Mouse (Mus musculus) megakaryocyte, embryonic 14.5 days (primary cell): ENCODE data around the gene Fut4. TPM values are rescaled to one million over a fixed set of nuclear protein-coding genes. Genes with fewer than 3 reads are reported as not detected.

Experiments used
- H3K27me3 ChIP-seq: replicated peaks from 2 replicates; pipeline ENCODE3; 2012; ENCODE audit warnings: inconsistent platforms
- H3K36me3 ChIP-seq: replicated peaks from 2 replicates; pipeline ENCODE3; 2012; ENCODE audit warnings: low read length, inconsistent platforms, mixed read lengths
- H3K4me1 ChIP-seq: 2 replicates; pipeline ENCODE4 v1.6.1; 2012; ENCODE audit warnings: inconsistent platforms
- H3K4me3 ChIP-seq: replicated peaks from 2 replicates; pipeline ENCODE3; 2012; ENCODE audit warnings: moderate library complexity, mild to moderate bottlenecking, inconsistent platforms
- H3K9me3 ChIP-seq: 2 replicates; pipeline ENCODE4 v1.6.1; 2012; ENCODE audit warnings: inconsistent platforms
- FLI1 ChIP-seq: IDR thresholded peaks from 2 replicates; pipeline ENCODE4 v1.6.1; 2012; ENCODE audit warnings: low read length, inconsistent platforms, mixed read lengths
- GATA1 ChIP-seq: IDR thresholded peaks from 3 replicates; pipeline ENCODE4 v1.6.1; 2012; ENCODE audit warnings: mixed read lengths, low read length, inconsistent platforms, borderline replicate concordance
- polyA plus RNA-seq: library from polyadenylated mRNA; stranded (reverse); fragments of >175 nt; gene quantifications from 2 replicates; pipeline ENCODE4 v1.2.3, GENCODE M21; 2012; ENCODE audit warnings: low replicate concordance; ENCODE audit not compliant: insufficient read depth

The Fut4 gene
- polyA plus RNA-seq = 0.02 TPM in 1 of 2 replicates, not detected in the other

DNA sequence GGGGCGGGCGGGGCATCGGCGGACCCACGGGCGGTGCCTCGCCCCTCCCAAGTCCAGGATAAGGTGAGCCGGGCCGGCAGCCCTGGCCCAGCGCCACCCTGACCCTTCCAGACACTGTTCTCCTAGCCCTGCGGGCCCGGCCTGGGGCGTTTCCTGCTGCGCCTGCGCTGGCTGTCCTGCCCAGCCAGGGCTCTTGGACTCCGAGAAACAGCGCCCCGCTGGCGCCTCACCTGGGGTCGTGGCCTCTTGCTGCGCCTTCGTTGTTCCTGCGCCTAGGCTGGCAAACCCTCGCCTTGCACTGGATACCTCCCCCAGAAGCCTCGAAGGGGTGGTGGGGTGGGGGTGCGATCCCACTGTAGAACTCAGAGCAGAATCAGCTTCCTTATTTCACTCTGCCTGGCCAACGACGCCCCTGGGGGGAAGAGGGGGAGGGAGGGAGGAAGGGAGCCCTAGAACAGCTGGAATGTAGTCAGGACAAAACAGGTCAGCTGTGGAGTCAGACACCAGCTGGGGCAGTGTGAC, at the start of gene Fut4:
TSS of gene Fut4 (minus strand) at position 393 of the 522 bp plus-strand sequence.
- H3K9me3 ChIP-seq = peaks cover 8% of the 10 kb centered on the region; the same call in 1 of the 2 replicates
- no peaks in the 10 kb centered on the region for H3K36me3 ChIP-seq
- peaks cover 63% of the 10 kb centered on the region for H3K27me3 ChIP-seq
- peaks cover 16% of the 10 kb centered on the region for H3K4me1 ChIP-seq
- peak within 1 kb of the TSS; percentile 89 for H3K4me3 ChIP-seq
- no peak for TF ChIP-seq GATA1
- no peak for TF ChIP-seq FLI1

DNA sequence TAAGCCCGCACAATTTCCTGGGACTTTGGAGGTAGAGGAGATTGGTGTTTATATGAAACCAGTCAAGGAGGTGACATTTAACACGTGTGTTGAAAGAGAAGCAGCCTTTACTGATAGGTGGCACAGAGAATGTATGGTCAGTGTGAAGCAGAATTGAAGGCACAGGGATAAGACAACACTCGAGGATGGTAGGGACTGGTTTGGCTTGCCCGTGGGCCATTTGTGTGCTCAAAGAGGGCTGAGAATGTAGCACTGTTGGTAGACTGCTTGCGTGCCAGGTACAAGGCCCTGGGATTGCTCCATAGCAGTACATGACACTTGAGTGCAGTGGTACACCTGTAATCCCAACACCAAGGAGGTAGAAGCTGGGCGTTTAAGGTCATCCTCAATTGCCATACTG, 35.2 kb upstream of the Fut4 start:
- H3K9me3 ChIP-seq = no peaks in the 10 kb centered on the region
- H3K4me1 ChIP-seq = peaks cover 32% of the 10 kb centered on the region
- peaks cover 64% of the 10 kb centered on the region for H3K36me3 ChIP-seq
- no peaks in the 10 kb centered on the region for H3K27me3 ChIP-seq
- TF ChIP-seq GATA1 (no peak), FLI1 (no peak)
- no peak overlapping the region for H3K4me3 ChIP-seq

DNA sequence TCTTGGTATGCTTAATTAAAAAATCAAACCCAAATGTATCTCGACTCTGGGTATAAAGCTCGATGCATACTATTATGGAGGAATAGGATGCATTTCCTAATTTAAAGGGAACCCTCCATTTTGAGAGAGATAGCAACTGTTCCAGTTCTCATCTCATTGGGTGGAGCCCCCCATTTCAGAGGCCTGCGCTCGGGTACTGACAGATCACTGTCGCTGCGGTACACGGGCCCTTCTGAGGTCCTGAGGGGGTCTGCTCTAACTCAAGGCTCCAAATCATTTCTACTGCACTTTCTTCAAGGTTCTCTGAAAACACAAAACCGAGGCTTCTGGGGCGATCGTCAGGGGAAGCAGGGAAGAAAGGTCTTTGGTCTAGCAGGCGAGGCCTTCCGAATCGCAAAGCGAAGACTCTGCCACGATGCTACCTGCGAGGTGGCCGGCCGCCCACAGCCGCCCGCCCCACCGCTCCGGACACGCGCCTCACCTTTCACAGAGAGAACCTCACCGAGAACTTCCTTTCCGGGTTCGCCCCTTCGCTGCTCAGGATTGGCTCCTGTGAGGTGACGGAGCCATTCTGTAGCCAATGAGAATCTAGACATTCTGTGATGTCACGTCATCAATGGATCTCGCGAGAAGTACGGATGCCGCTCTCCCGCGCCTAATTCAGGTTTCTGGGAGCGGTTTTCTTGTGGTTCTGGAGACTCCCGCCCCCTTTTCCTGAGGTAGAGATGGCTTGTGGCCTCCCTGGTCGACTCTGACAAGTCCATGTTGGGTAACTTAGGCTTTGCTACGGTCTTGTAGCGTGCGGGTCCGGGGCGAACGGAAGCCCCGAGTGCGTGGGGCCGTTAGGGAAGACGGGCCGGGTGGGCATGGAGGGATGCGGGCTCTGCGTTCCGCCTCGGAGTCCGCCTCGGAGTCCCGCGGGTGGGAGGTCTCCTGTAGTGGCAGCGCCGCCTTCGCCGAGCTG, 32.1 kb upstream of the Fut4 start, which contains the start of the genes Mre11a and Ankrd49:
TSS of gene Mre11a (plus strand) at position 616 of the 964 bp plus-strand sequence.
TSS of gene Ankrd49 (minus strand) at position 818 of the 964 bp plus-strand sequence.
- Histone ChIP-seq H3K4me1 (peaks cover 37% of the 10 kb centered on the region), H3K9me3 (no peaks in the 10 kb centered on the region), H3K27me3 (no peaks in the 10 kb centered on the region), H3K4me3 (peak within 1 kb of the TSS; percentile 95), H3K36me3 (peaks cover 66% of the 10 kb centered on the region)
- TF ChIP-seq FLI1 (no peak), GATA1 (no peak)

DNA sequence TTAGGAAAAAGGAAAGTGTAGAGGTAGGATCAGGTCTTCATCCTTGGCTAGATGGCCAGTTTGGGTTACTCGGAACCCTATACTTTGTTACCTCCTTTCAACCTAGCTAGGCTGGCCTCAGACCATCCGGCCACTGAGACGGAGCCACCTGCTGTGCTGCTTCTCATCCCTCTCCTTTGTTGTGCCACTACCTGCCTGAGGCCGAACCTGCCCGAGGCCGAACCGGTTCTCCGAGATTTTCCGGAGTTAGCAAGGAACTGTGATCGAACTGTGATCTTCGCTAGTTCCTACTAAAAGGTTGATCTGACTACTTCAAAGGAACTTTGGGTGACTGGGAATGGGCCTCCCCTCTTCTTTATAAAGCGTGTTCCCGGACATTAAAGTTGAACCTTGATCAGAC, 26.1 kb upstream of the Fut4 start:
- Histone ChIP-seq H3K27me3 (no peaks in the 10 kb centered on the region), H3K4me1 (peaks cover 11% of the 10 kb centered on the region; the same call in 1 of the 2 replicates)
- TF ChIP-seq GATA1 (no peak), FLI1 (no peak)

DNA sequence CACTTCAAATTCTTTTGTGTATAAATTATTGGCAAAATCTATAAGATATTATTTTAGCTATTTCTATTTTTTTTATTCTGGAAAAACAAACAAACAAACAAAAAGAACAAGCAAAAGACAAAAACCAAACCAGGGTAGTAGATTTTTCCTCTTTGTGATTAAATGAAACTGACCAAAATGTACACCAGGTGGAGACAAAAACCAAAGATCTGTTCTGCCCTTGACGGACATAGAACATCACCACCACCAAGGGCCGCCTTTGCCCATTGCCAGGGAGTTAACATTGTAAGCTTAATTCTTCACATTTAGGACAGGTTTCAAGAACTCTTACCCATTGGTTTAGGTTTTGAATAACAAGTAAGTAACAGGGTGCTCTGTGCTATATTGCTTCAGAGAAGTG, 21.6 kb upstream of the Fut4 start:
- no peak for TF ChIP-seq GATA1
- no peak for TF ChIP-seq FLI1
- Histone ChIP-seq H3K27me3 (peaks cover 23% of the 10 kb centered on the region), H3K4me3 (no peak overlapping the region), H3K4me1 (peaks cover 9% of the 10 kb centered on the region), H3K9me3 (no peaks in the 10 kb centered on the region), H3K36me3 (peaks cover 3% of the 10 kb centered on the region)

More for the DNA sequence above, 26.1 kb upstream of the Fut4 start:
- Histone ChIP-seq H3K9me3 (no peaks in the 10 kb centered on the region), H3K36me3 (peaks cover 44% of the 10 kb centered on the region), H3K4me3 (no peak overlapping the region)

DNA sequence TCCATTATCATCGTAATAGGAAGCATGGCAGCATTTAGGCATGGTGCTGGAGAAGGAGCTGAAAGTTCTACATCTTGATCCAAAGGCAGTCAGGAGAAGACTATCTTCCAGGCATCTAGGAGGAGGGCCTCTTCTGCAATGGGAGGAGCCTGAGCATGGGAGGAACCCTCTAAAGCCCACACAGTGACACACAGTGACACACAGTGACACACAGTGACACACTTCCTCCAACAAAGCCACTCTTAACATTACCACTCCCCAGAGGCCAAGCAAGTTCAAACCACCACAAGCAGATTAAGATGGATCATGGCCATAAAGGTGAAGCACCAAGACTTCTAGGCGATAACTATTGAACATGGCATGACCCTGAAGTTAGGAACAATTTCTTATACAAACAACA, 19.9 kb upstream of the Fut4 start:
- peaks cover 9% of the 10 kb centered on the region for H3K4me1 ChIP-seq
- no peaks in the 10 kb centered on the region for H3K9me3 ChIP-seq
- H3K36me3 ChIP-seq = no peaks in the 10 kb centered on the region
- peaks cover 38% of the 10 kb centered on the region for H3K27me3 ChIP-seq
- H3K4me3 ChIP-seq = no peak overlapping the region
- TF ChIP-seq GATA1 = no peak
- TF ChIP-seq FLI1 = no peak

DNA sequence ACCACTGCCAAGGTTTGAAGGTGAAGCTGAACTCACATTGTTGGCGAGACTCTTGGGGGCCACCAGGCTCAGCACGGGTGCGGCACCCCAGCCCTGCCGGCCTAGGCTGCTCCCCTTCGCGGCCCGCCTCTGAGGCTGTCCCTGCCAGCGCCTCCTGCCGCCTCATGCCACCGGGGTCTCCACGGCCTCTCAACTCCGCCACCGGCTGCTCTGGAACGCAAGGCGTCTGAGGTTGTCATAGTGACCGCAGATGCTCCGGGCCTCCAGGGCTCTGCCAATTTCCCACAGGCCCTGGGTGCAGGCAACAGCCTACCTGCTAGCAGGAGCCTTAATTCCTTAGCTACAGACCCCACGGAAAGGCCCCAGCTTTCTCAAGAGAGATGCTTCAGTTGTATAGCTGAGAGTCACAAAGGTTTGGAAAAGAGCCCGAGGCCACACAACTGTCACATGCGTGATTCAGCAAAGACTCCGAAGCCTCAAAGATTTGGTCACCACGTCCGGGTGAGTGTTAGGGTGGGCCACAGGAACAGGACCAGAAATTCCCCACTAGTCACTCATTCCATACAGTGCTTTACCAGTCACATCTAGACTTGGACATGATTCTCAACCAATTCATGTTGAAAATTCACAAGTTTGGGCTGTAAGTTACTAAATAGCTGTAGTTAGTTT, 18.7 kb upstream of the Fut4 start, which contains the start of gene 1700012B09Rik:
TSS of gene 1700012B09Rik (minus strand) at position 228 of the 669 bp plus-strand sequence.
- H3K4me3 ChIP-seq = no peak within 1 kb of the TSS
- H3K4me1 ChIP-seq = peaks cover 9% of the 10 kb centered on the region
- TF ChIP-seq FLI1 (no peak), GATA1 (no peak)
- peaks cover 42% of the 10 kb centered on the region for H3K27me3 ChIP-seq
- no peaks in the 10 kb centered on the region for H3K36me3 ChIP-seq
- H3K9me3 ChIP-seq = no peaks in the 10 kb centered on the region

DNA sequence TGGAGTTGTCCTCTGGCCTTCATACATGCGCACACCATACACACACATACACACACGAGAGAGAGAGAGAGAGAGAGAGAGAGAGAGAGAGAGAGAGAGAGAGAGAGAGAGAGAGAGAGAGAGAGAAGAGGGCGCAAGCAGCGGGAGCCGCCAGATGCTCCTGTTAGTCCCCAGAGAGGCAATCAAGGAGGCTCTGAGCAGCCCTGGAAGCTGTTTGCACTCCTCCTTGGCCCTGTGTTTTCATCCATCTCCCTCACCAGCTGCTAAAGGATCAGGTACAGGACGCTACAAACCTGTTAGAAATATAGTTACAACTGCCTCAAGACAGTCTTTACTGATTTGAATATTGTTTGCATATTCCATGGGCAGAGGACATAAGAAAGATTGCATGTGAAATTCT, 17.6 kb upstream of the Fut4 start:
- Histone ChIP-seq H3K9me3 (no peaks in the 10 kb centered on the region), H3K27me3 (peaks cover 46% of the 10 kb centered on the region), H3K36me3 (no peaks in the 10 kb centered on the region), H3K4me1 (peaks cover 13% of the 10 kb centered on the region), H3K4me3 (no peak overlapping the region)
- TF ChIP-seq FLI1 = no peak
- TF ChIP-seq GATA1 = no peak

DNA sequence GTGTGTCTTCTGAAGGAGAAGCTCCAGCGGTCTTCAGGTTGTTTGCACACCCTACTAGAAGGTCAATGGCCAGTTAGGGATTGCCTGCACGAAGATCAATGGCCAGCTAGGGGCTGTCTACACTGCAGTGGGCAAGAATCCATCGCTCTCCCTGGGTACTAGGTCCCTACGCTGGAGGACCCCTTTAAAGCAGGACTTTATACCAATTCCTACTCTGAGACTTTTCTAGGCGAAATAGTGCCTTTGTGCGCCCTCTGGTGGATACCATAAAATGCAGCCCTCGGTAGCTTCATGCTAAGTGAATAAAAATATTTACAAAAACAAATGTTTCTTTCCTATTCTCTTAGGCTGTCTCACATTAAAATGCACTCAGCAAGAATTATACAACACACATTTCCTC, 12.6 kb upstream of the Fut4 start:
- peak overlapping the region; percentile 64 for H3K4me3 ChIP-seq
- no peaks in the 10 kb centered on the region for H3K36me3 ChIP-seq
- H3K4me1 ChIP-seq = peaks cover 8% of the 10 kb centered on the region
- TF ChIP-seq FLI1 (no peak), GATA1 (no peak)
- no peaks in the 10 kb centered on the region for H3K9me3 ChIP-seq
- H3K27me3 ChIP-seq = peaks cover 43% of the 10 kb centered on the region
